Mouse (Mus musculus) neural tube, embryonic 13.5 days (tissue): Measurements from ENCODE around the gene Ccr10. TPM values are rescaled to one million over a fixed set of nuclear protein-coding genes. Genes with fewer than 3 reads are reported as not detected.

ENCODE experiments used
- ATAC-seq: fragments of 200-750 bp; cut with Nextera tagmentation; 2 replicates; pipeline ENCODE4 v1.8.0; 2017; ENCODE audit warnings: low read depth, mild to moderate bottlenecking, moderate TSS enrichment, moderate library complexity
- H3K27ac ChIP-seq: fragments of 300-500 bp; sonication (generic); replicated peaks from 2 replicates; pipeline ENCODE4 v1.5.1; 2015; ENCODE audit warnings: moderate library complexity, mild to moderate bottlenecking, inconsistent platforms
- H3K27me3 ChIP-seq: fragments of 300-500 bp; sonication (generic); 2 replicates; pipeline ENCODE4 v1.6.1; 2015; ENCODE audit warnings: mild to moderate bottlenecking, inconsistent platforms
- H3K36me3 ChIP-seq: fragments of 300-500 bp; sonication (generic); 2 replicates; pipeline ENCODE4 v1.6.1; 2015; ENCODE audit warnings: mild to moderate bottlenecking, inconsistent platforms
- H3K4me1 ChIP-seq: fragments of 300-500 bp; sonication (generic); replicated peaks from 2 replicates; pipeline ENCODE4 v1.6.1; 2015; ENCODE audit warnings: inconsistent platforms
- H3K4me2 ChIP-seq: fragments of 300-500 bp; sonication (generic); 2 replicates; pipeline ENCODE4 v1.6.1; 2015; ENCODE audit warnings: inconsistent platforms, mild to moderate bottlenecking, moderate library complexity
- H3K4me3 ChIP-seq: fragments of 300-500 bp; sonication (generic); 2 replicates; pipeline ENCODE4 v1.5.1; 2015; ENCODE audit warnings: mild to moderate bottlenecking, inconsistent platforms
- H3K9ac ChIP-seq: fragments of 300-500 bp; sonication (generic); 2 replicates; pipeline ENCODE4 v1.6.1; 2015; ENCODE audit warnings: moderate library complexity, mild to moderate bottlenecking, inconsistent platforms
- H3K9me3 ChIP-seq: fragments of 300-500 bp; sonication (generic); 2 replicates; pipeline ENCODE4 v1.6.1; 2016; ENCODE audit warnings: inconsistent platforms
- WGBS: fragments of 180-500 bp; shearing (Covaris S2); methylation state at CpG from one replicate; pipeline ENCODE4 v1.1.7; 2015; 5-methylcytosine and 5-hydroxymethylcytosine counted together
- polyA plus RNA-seq: library from polyadenylated mRNA; unstranded; fragments of >200 nt; fragmentation: Nextera tagmentation; extraction: Ambion mirVana; gene quantifications from 2 replicates; pipeline ENCODE4 v1.2.1, GENCODE M21; 2015

Ccr10 gene
- polyA plus RNA-seq: 0.40 and 0.91 TPM in 2 replicates

DNA sequence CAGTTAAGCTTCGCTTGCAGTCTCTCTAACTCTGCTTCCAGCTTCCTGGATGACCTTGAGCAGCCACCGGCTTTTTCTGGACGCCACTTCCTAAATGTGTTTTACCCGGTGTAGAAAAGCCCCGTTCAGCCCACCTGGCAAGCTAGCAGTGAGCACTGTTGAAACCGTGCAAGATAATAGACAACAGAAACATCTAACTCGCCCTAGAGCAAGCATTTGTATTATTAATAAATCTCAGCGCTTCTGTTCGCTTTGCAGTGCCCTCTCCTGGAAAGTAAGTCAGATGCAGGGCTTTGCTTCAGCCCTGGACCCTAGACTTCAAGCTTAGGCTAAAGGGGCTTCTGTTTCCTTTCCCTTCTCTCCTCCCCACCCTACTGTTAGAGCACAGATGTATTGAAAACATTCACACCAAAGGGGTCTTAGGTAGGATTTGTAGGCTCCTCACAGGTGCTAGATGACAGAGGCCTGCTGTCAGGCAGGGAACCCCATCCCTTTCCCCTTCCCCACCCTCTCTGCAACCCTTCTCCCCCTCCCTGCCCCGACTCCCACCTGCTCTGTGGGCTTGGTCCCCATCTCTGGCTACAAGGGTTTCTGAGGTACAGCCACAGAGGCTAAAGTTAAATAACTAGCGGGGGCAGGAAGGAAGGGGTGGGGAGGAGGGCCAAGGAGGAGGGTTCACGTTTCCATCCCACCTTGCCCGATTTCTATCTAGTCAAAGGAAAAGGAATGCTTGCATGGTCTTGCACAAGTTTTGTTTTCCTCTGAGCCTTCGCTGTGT lies at the start of gene Ccr10:
Gene Ccr10, minus strand, starts transcription at position 593 of the 778 bp plus-strand sequence.
- Histone ChIP-seq H3K9me3 (no peaks in the 10 kb centered on the region), H3K36me3 (no peaks in the 10 kb centered on the region), H3K27me3 (peaks cover 58% of the 10 kb centered on the region), H3K4me3 (peak within 1 kb of the TSS; percentile 39), H3K4me1 (peaks cover 77% of the 10 kb centered on the region), H3K27ac (peak within 1 kb of the TSS; percentile 75), H3K4me2 (peak within 1 kb of the TSS; percentile 66), H3K9ac (peak within 1 kb of the TSS; percentile 76)
- no peak for ATAC-seq
- 21% methylated on average over 14 of the region's 14 CpGs for WGBS

DNA sequence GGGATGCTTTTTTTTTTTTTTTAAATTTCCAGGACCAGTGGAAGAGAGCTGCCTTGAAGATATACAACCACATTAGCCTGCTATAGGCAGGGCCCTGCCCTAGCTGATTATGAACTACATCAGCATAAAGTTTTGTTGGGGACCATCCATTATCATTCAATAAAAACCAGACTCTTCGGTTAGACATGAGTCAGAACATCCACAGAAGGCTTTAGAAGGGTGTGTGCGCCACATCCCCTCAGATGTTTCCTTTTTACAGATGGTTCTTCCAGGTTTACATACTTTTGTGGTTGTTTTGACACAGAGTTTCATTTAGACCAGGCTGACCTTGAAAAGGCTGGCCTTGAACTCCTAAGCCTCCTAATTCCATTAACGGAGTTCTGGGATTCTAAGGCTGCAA lies 49.1 kb upstream of the Ccr10 start:
- Histone ChIP-seq H3K9me3 (no peaks in the 10 kb centered on the region), H3K4me1 (peaks cover 8% of the 10 kb centered on the region), H3K36me3 (no peaks in the 10 kb centered on the region), H3K9ac (no peak overlapping the region), H3K27me3 (peaks cover 13% of the 10 kb centered on the region; the same call in 1 of the 2 replicates), H3K27ac (no peak overlapping the region), H3K4me2 (no peak overlapping the region), H3K4me3 (no peak overlapping the region)
- ATAC-seq: no peak
- WGBS: 89% methylated on average over 3 of the region's 3 CpGs

DNA sequence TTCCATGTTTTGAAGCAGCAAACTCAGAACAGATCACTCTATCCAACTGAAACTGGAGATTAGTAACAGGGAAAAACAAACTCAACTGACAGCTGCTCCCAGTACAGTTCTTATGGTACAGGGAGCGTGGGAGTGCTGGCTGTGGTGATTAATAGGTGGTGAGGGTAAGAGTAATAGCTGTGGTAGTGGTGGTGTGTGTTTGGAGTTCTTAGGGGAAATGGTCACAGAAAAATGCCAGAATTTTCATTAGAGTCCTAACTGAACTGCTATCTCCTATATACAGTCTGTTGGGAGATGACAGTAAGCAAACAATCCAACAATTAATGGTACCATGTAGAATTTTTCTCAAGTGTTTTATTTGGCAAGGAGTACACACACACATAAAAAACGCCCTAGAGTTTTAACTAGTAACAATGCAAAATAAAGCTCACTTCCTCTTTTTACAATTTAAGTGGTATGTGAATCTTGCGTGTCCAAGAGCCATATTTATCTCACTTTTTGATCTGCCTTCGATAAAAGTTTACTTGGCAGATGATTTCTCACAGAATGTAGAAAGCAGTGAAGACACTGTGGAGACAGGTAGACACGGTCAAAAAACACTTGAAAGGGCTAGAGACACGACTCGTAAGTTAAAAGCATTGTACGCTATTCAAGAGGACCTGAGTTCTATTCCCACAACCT lies 46.2 kb upstream of the Ccr10 start:
- Histone ChIP-seq H3K9me3 (no peaks in the 10 kb centered on the region), H3K4me1 (peaks cover 8% of the 10 kb centered on the region), H3K4me2 (no peak overlapping the region), H3K9ac (no peak overlapping the region), H3K27ac (no peak overlapping the region), H3K4me3 (no peak overlapping the region), H3K36me3 (peaks cover 6% of the 10 kb centered on the region), H3K27me3 (no peaks in the 10 kb centered on the region)
- ATAC-seq: no peak
- WGBS: 89% methylated on average over 8 of the region's 8 CpGs

DNA sequence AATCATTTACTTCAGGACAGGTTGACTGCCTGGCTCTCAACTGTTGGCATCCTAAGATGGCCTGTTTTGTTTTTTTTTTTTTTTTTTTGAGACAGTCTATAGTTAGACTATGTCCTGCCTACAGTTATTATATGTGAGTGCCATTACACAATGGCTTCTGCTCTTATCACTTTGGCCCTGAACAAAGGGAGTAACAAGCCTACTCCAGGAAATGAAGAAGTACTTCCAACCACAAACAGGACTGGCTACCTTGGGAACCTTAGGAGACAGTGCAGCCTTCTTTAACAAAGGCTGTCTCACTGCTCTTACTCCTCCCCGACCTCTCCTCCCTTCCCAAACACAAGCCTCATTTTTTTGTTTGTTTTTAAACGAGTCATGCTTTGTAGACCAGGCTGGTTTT lies 45.6 kb upstream of the Ccr10 start:
- Histone ChIP-seq H3K9me3 (no peaks in the 10 kb centered on the region), H3K9ac (no peak overlapping the region), H3K36me3 (peaks cover 10% of the 10 kb centered on the region), H3K4me3 (no peak overlapping the region), H3K4me1 (peaks cover 8% of the 10 kb centered on the region), H3K4me2 (no peak overlapping the region), H3K27ac (no peak overlapping the region), H3K27me3 (no peaks in the 10 kb centered on the region)
- WGBS: 63% methylated on average over 2 of the region's 2 CpGs
- no peak for ATAC-seq

DNA sequence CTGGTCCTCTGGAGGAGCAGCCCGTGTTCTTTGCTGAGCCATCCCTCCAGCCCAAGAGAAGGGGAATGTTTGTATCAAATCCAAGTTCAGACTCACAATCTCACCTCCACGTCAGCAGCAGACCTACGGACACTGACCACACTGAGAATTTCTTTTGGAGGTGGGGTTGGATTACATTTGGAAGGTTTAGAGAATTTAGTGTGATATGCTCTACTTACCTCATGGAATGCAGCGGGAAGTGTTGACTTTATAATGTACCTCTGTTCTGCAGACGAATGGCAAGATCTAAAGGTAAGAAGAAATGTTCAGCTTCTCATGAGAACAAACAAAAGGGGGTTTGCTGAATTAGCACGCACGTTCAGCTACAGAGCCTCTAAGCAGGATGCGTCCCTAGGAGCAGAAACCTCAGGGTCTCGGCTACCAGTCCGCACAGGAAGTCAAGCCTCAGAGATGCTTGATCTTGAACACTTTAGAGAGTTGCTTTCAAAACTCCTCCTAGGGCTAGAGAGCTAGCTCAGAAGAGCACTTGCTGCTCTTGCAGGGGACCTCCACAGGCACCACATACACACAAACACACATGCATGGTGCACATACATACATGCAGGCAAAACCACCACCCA lies 43.3 kb upstream of the Ccr10 start:
- no peaks in the 10 kb centered on the region for H3K4me1 ChIP-seq
- no peak overlapping the region for H3K9ac ChIP-seq
- no peak overlapping the region for H3K4me3 ChIP-seq
- no peaks in the 10 kb centered on the region for H3K27me3 ChIP-seq
- ATAC-seq: no peak
- 85% methylated on average over 10 of the region's 10 CpGs for WGBS
- no peak overlapping the region for H3K27ac ChIP-seq
- peaks cover 31% of the 10 kb centered on the region for H3K36me3 ChIP-seq
- no peaks in the 10 kb centered on the region for H3K9me3 ChIP-seq
- H3K4me2 ChIP-seq: no peak overlapping the region

DNA sequence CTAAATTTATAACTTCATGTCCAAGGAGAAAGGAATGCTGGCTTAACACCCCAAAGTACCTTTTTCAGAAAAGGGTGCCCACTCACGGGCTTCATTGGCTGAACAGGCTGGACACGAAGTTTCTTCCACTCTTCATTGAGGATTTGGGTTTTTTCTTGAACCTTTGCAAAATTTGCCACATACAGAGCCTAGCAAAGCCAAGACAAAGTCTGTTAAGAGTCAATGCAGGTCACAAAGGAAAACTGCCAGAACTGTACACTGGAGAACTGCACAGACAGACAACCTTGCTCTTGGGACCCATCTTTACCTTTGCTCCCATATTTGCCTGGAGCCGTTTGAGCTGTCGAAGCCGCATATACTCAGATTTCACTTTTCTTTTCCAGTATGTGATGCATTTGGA lies 41.7 kb upstream of the Ccr10 start:
- Histone ChIP-seq H3K4me3 (no peak overlapping the region), H3K27ac (no peak overlapping the region), H3K9me3 (no peaks in the 10 kb centered on the region), H3K4me2 (no peak overlapping the region), H3K4me1 (no peaks in the 10 kb centered on the region), H3K36me3 (peaks cover 42% of the 10 kb centered on the region), H3K27me3 (no peaks in the 10 kb centered on the region), H3K9ac (no peak overlapping the region)
- WGBS: 91% methylated on average over 5 of the region's 5 CpGs
- no peak for ATAC-seq

DNA sequence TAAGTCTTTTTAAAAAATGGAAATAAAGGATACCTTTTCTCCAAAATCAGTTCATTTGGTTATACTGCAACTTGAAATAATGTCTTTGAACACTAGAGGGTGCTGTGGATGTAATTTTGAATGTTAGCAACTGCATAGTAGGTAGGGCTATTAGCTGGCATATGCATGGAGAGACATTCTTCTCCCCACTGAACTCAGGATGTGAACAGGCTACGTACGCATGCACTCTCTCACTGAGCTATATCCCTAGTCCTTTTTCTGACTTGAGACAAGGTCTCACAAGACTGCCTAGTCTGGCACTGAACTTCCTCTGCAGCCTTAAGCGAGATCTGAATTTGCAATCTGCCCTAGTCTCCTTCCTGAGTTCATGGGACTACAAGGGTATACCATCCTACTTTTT lies 36.7 kb upstream of the Ccr10 start:
- no peaks in the 10 kb centered on the region for H3K27me3 ChIP-seq
- H3K36me3 ChIP-seq: peaks cover 75% of the 10 kb centered on the region
- no peak overlapping the region for H3K9ac ChIP-seq
- 47% methylated on average over 3 of the region's 3 CpGs for WGBS
- H3K4me3 ChIP-seq: no peak overlapping the region
- no peaks in the 10 kb centered on the region for H3K4me1 ChIP-seq
- H3K4me2 ChIP-seq: no peak overlapping the region
- H3K9me3 ChIP-seq: no peaks in the 10 kb centered on the region
- H3K27ac ChIP-seq: no peak overlapping the region
- peak; percentile 85; the same call in 1 of the 2 replicates for ATAC-seq

DNA sequence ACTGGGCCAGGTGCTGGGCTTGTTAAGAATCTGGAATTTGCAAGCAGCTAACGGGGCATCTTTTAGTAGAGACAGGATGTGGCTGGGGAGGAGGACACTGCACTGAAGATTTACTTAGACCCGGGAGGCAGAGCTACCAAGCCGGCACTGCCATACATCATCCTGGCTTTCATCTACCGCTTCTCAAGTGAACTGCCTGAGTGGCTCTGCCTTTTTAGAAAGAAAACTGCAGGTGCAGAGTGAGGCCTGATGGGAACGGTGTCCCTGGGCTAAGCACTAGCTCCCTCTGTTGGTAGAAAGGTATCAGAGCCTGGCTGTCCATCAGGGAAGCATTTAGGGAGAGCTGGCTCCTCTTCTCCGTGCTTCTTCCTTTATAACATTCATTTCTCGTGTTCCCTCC lies 25.7 kb upstream of the Ccr10 start:
- ATAC-seq: no peak; the same call in 1 of the 2 replicates
- Histone ChIP-seq H3K36me3 (peaks cover 57% of the 10 kb centered on the region), H3K9ac (no peak overlapping the region; the same call in 1 of the 2 replicates), H3K27ac (no peak overlapping the region), H3K9me3 (no peaks in the 10 kb centered on the region), H3K27me3 (no peaks in the 10 kb centered on the region), H3K4me3 (no peak overlapping the region), H3K4me2 (no peak overlapping the region), H3K4me1 (0 out of 2 replicates have a peak, but pooled peaks cover 4% of the 10 kb centered on the region)
- WGBS: 14% methylated on average over 7 of the region's 7 CpGs

DNA sequence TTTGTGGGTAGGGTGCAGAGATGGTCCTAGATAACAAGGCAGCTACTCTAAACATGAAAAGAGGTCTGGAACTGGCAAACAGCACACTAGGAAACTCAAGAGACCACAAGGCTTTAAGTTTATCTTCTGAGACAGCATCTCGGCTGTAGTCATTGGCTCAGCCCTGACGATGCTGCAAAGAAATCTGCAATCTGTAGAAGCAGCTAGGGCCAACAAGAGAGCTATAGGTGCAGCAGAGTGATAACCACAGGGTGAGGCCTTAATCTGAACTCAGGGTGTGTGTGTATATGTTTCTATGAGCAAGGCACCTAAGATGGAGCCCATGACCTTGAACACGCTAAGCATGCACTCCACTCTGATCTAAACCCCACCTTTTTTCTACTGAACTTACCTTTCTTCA lies 24.3 kb upstream of the Ccr10 start:
- Histone ChIP-seq H3K4me3 (no peak overlapping the region), H3K36me3 (peaks cover 70% of the 10 kb centered on the region), H3K4me1 (0 out of 2 replicates have a peak, but pooled peaks cover 4% of the 10 kb centered on the region), H3K27ac (no peak overlapping the region), H3K4me2 (no peak overlapping the region), H3K27me3 (no peaks in the 10 kb centered on the region), H3K9ac (no peak overlapping the region), H3K9me3 (no peaks in the 10 kb centered on the region)
- 94% methylated on average over 3 of the region's 3 CpGs for WGBS
- no peak for ATAC-seq

DNA sequence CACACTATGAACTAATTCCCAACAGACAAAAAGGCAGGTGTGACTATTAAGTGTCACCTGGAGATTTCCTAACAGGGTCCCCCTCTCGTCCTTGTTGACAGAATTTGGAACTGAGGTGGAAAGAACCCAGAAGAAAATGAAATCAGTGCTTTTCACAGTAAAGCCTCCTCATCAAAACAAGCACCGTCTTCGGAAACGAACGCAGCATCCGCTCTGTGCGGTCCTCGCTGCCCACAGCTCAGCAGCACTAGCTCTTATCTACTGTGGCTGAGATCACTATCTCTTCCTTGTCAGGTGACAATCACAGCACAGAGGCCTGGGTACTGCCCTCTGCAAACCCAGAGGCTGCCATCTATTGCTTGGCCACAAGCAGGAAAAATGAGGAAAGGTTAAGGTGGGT lies 20.9 kb upstream of the Ccr10 start:
- 93% methylated on average over 8 of the region's 8 CpGs for WGBS
- Histone ChIP-seq H3K36me3 (peaks cover 70% of the 10 kb centered on the region), H3K4me2 (no peak overlapping the region), H3K4me3 (no peak overlapping the region), H3K27ac (no peak overlapping the region), H3K27me3 (no peaks in the 10 kb centered on the region), H3K9ac (no peak overlapping the region), H3K9me3 (no peaks in the 10 kb centered on the region), H3K4me1 (peaks cover 8% of the 10 kb centered on the region)
- ATAC-seq: no peak

DNA sequence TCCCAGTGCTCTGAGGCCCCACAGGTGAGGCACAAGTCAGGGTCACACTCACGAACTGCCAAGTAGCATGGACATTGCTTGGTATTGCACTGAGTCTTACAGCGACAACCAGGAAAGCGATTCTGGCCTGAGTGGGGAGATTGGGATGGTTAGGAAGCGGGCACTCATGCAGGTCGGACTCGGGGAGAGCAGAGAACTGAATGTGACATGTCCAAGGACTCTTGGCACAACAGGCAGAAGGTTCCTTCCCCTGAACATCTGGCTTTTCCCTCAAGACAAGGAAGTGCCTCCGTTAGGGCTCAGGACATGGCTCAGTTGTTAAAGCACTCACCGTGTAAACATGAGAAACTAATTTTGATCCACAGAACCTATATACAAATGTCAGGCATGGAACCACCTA lies 20.3 kb upstream of the Ccr10 start:
- H3K36me3 ChIP-seq: peaks cover 67% of the 10 kb centered on the region

DNA sequence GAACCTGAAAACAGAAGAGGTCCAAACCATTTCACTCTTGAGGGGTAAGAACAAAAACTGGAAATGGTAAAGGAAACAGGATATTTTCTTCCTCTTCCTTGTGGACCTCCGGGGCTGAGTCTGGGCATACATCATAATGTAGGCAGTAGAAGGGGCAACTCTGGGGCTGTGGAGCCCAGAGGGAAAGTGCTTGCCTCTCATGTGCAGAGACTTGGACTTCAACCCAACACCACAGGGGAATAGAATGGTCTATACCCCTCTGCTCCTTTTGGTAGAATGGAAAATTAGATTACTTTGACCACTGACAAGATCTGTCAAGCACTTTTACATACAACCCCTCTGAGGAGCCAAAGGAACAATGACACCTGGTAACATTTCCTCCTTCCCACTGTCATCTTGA lies 19.9 kb upstream of the Ccr10 start:
- no peak overlapping the region for H3K4me2 ChIP-seq
- H3K27me3 ChIP-seq: no peaks in the 10 kb centered on the region
- no peaks in the 10 kb centered on the region for H3K9me3 ChIP-seq
- no peak overlapping the region for H3K27ac ChIP-seq
- peaks cover 62% of the 10 kb centered on the region for H3K36me3 ChIP-seq
- 86% methylated on average over 1 of the region's 1 CpGs for WGBS
- H3K9ac ChIP-seq: no peak overlapping the region
- H3K4me3 ChIP-seq: no peak overlapping the region
- no peak for ATAC-seq
- H3K4me1 ChIP-seq: peaks cover 15% of the 10 kb centered on the region

More for the DNA sequence above, 20.3 kb upstream of the Ccr10 start:
- H3K9me3 ChIP-seq: no peaks in the 10 kb centered on the region
- no peak overlapping the region for H3K27ac ChIP-seq
- no peaks in the 10 kb centered on the region for H3K27me3 ChIP-seq
- no peak overlapping the region for H3K4me2 ChIP-seq
- peaks cover 11% of the 10 kb centered on the region for H3K4me1 ChIP-seq
- no peak overlapping the region for H3K4me3 ChIP-seq
- WGBS: 88% methylated on average over 8 of the region's 8 CpGs
- ATAC-seq: no peak
- no peak overlapping the region for H3K9ac ChIP-seq
